Comparison of ENCODE assay signal across 11 mouse cellular contexts in the genomic region with DNA sequence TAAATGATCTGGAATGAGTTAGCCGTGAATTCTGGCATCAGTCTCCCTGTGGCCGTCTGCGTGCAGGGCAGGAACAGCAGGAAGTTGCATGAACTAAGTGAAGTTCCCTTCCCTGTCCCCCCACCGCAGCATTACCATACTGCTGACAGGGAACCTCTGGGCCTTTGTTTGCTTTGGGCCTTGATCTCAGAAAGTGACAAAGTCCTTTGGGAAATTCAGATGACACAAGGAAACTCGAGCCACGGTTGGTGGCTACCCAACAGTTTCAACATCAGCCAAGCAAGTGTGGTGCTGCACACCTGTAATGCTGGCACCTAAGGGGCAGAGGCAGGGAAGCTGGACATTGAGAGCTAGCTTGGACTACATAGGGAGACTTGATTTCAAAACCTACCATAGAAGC. TPM values are rescaled to one million over a fixed set of nuclear protein-coding genes. Genes with fewer than 3 reads are reported as not detected.
DNase-seq lines count a peak whose midpoint lies in the region; ATAC-seq and TF ChIP-seq lines count a peak whose summit lies in the region.
"Had no signal": no experiment of that assay in that cellular context is flagged by ENCODE, and none has a peak within 500 bp of the region (broad histone marks: within the 10 kb centered on the region; RNA-seq: fewer than 3 reads in every experiment).

No protein-coding gene starts in this region.

- H3K27ac ChIP-seq in layer of hippocampus, adult 2 months = peak overlapping the region; percentile 61; the same call in 1 of the 2 replicates
- H3K27ac ChIP-seq: heart, embryonic 13.5 days; limb, embryonic 13.5 days had no signal

- ATAC-seq in monocyte, adult 5-6 weeks (replicated peaks; ENCODE audit: insufficient number of reproducible peaks, low FRiP score, low TSS enrichment, poor library complexity, severe bottlenecking) = peak; percentile 85
- no peak for ATAC-seq in megakaryocyte-erythroid progenitor cell, adult 5-6 weeks (replicated peaks; ENCODE audit: low FRiP score, low TSS enrichment, poor library complexity, severe bottlenecking)
- ATAC-seq: hindbrain, embryonic 16.5 days had no signal

- DNase-seq in layer of hippocampus, adult 2 months (ENCODE audit: low spot score in 2 of 2) = no peak
- DNase-seq in layer of hippocampus, postnatal 25 days (ENCODE audit: extremely low spot score in 1 of 2, low spot score in 1 of 2) = no peak
- DNase-seq in ZHBTc4 (ENCODE audit: low read depth, low spot score) = peak; percentile 31
- DNase-seq in large intestine, adult 2 months (ENCODE audit: low read depth, low spot score) = peak; percentile 60
- no peak for DNase-seq in cerebellum, postnatal 10 days
- DNase-seq in cerebellum, adult 9-11 months = no peak

- WGBS in large intestine, adult 2 months = 13% methylated on average over 6 of the region's 6 CpGs

- TF ChIP-seq CTCF in layer of hippocampus, adult 2 months (conservative IDR thresholded peaks at IDR 0.05) = no peak

- H3K4me3 ChIP-seq in layer of hippocampus, adult 2 months = no peak overlapping the region
- H3K4me3 ChIP-seq: heart, embryonic 13.5 days; limb, embryonic 13.5 days had no signal

RNA-seq across cellular contexts. Expression of gene Mapk3, which starts 12.6 kb away (rescaled TPM):
- 100 to 1,000 TPM; 170 to 175 TPM for total RNA-seq in layer of hippocampus, adult 2 months (2021)
- 100 to 1,000 TPM; 147 to 168 TPM for total RNA-seq in layer of hippocampus, postnatal 25 days (2021)
- polyA plus RNA-seq in large intestine, adult 2 months (2012; rRNA removed) = 497 and 498 TPM in 2 replicates
- 40.9 to 55.3 TPM (median 48.6 TPM) in 3 replicates for total RNA-seq in monocyte, adult 5-6 weeks (2017)
- total RNA-seq in megakaryocyte-erythroid progenitor cell, adult 5-6 weeks (2014; fragmentation: Nextera tagmentation) = 41.0 and 45.1 TPM in 2 replicates
- total RNA-seq in megakaryocyte-erythroid progenitor cell, adult 5-6 weeks (2017) = 17.5 and 20.1 TPM in 2 replicates

RNA-seq across cellular contexts. Expression of gene Gdpd3, which starts 19.3 kb away (rescaled TPM):
- total RNA-seq in layer of hippocampus, adult 2 months (2021) = 1 to 10 TPM; 3.1 to 7.0 TPM
- 1 to 10 TPM; 1.7 to 4.3 TPM for total RNA-seq in layer of hippocampus, postnatal 25 days (2021)
- 32.7 and 34.4 TPM in 2 replicates for polyA plus RNA-seq in large intestine, adult 2 months (2012; rRNA removed)
- total RNA-seq in monocyte, adult 5-6 weeks (2017) = 18.3 to 26.4 TPM (median 23.7 TPM) in 3 replicates
- total RNA-seq in megakaryocyte-erythroid progenitor cell, adult 5-6 weeks (2014; fragmentation: Nextera tagmentation) = 0.26 and 2.5 TPM in 2 replicates
- 0.09 TPM in 1 of 2 replicates, not detected in the other for total RNA-seq in megakaryocyte-erythroid progenitor cell, adult 5-6 weeks (2017)

RNA-seq across cellular contexts. Expression of gene Ypel3, which starts 30.0 kb away (rescaled TPM):
- total RNA-seq in layer of hippocampus, adult 2 months (2021) = 100 to 1,000 TPM; 283 to 289 TPM
- 100 to 1,000 TPM; 268 to 293 TPM for total RNA-seq in layer of hippocampus, postnatal 25 days (2021)
- polyA plus RNA-seq in large intestine, adult 2 months (2012; rRNA removed) = 84.4 and 90.5 TPM in 2 replicates
- 139 to 175 TPM (median 161 TPM) in 3 replicates for total RNA-seq in monocyte, adult 5-6 weeks (2017)
- 26.6 and 40.6 TPM in 2 replicates for total RNA-seq in megakaryocyte-erythroid progenitor cell, adult 5-6 weeks (2014; fragmentation: Nextera tagmentation)
- 20.2 and 22.6 TPM in 2 replicates for total RNA-seq in megakaryocyte-erythroid progenitor cell, adult 5-6 weeks (2017)

RNA-seq across cellular contexts. Expression of gene Tbx6, which starts 34.5 kb away (rescaled TPM):
- total RNA-seq in layer of hippocampus, adult 2 months (2021) = 1 to 10 TPM in 1 of 2 experiments, under 1 TPM in 1; 0.54 to 1.0 TPM
- total RNA-seq in layer of hippocampus, postnatal 25 days (2021) = under 1 TPM; 0.39 to 0.82 TPM
- 0.87 and 1.6 TPM in 2 replicates for polyA plus RNA-seq in large intestine, adult 2 months (2012; rRNA removed)
- 2.0 to 3.8 TPM (median 2.2 TPM) in 3 replicates for total RNA-seq in monocyte, adult 5-6 weeks (2017)
- total RNA-seq in megakaryocyte-erythroid progenitor cell, adult 5-6 weeks (2014; fragmentation: Nextera tagmentation) = 0.69 and 3.1 TPM in 2 replicates
- total RNA-seq in megakaryocyte-erythroid progenitor cell, adult 5-6 weeks (2017) = not detected in 2 replicates

RNA-seq across cellular contexts. Expression of gene Coro1a, which starts 39.2 kb away (rescaled TPM):
- total RNA-seq in layer of hippocampus, adult 2 months (2021) = 100 to 1,000 TPM; 130 to 135 TPM
- total RNA-seq in layer of hippocampus, postnatal 25 days (2021) = 100 to 1,000 TPM; 129 to 139 TPM
- polyA plus RNA-seq in large intestine, adult 2 months (2012; rRNA removed) = 137 and 143 TPM in 2 replicates
- 1,450 to 2,051 TPM (median 1,984 TPM) in 3 replicates for total RNA-seq in monocyte, adult 5-6 weeks (2017)
- 31.8 and 35.5 TPM in 2 replicates for total RNA-seq in megakaryocyte-erythroid progenitor cell, adult 5-6 weeks (2014; fragmentation: Nextera tagmentation)
- total RNA-seq in megakaryocyte-erythroid progenitor cell, adult 5-6 weeks (2017) = 40.7 and 41.2 TPM in 2 replicates

Comparison
In these comparisons a context has a peak if more than half of its experiments do, and no peak if none do; other contexts are left out.
1. DNase-seq: peak in ZHBTc4 (single experiment) and large intestine, adult 2 months (single experiment); none in layer of hippocampus, adult 2 months (0 of 2), layer of hippocampus, postnatal 25 days (0 of 2), cerebellum, postnatal 10 days (0 of 2) and cerebellum, adult 9-11 months (single experiment).